Mouse (Mus musculus): ENCODE results near the gene Ncl. TPM values are rescaled to one million over a fixed set of nuclear protein-coding genes. Genes with fewer than 3 reads are reported as not detected.
"Not testable (repeated sequence)": the region's sequence is repeated elsewhere in the genome, so short reads cannot be mapped to it uniquely, and the experiment has no call there.

The Ncl gene
- polyA plus RNA-seq, 1 experiment, result 498 TPM

DNA sequence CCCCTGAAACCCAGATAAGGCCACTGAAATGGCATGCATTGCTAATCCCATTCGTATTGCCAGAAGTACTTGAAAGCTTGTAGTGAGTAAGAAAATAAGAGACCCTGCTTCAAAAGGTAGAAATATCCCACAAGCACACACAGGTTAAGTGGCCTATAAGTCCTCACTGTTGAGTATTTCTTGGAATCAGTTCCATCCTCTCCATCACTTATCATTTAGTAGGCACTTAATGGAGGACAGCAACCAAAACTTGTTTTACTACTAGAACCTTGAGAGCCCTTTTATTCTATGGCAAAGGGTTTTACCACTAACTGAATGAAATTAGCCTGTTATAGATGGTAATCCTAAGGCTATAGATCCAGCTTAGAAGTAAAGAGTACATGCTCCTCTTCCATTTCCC, 11.1 kb downstream of the Ncl start:
- Histone ChIP-seq H3K27ac (ENCODE audit: insufficient read depth, low read length) (no peak overlapping the region), H3K4me3 (ENCODE audit: insufficient read depth, low read length) (no peak overlapping the region), H3K4me1 (ENCODE audit: control insufficient read depth, insufficient read depth, low read length) (no peaks in the 10 kb centered on the region)
- no peak for TF ChIP-seq POLR2A (IDR thresholded peaks at IDR 0.05; ENCODE audit: low read depth, low read length)

DNA sequence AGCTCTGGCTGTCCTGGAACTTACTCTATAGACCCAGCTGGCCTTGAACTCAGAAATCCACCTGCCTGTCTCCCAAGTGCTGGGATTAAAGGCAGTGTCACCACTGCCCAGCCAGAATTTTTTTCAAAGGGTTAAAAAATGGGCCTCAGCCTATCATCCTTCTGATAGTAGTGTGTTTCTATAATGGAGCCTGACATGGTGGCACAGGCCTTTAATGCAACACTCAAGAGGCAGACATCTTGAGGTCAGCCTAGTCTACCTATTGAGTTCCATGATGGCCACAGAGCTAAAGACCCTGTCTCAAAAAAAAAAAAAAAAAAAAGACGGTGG, 11.5 kb downstream of the Ncl start:
- no peak overlapping the region for H3K4me3 ChIP-seq (ENCODE audit: insufficient read depth, low read length)
- H3K27ac ChIP-seq (ENCODE audit: insufficient read depth, low read length), result no peak overlapping the region
- no peaks in the 10 kb centered on the region for H3K4me1 ChIP-seq (ENCODE audit: control insufficient read depth, insufficient read depth, low read length)
- TF ChIP-seq POLR2A (IDR thresholded peaks at IDR 0.05; ENCODE audit: low read depth, low read length) (no peak), CTCF (IDR thresholded peaks at IDR 0.05; ENCODE audit: borderline replicate concordance, insufficient read depth, low read length) (no peak)

DNA sequence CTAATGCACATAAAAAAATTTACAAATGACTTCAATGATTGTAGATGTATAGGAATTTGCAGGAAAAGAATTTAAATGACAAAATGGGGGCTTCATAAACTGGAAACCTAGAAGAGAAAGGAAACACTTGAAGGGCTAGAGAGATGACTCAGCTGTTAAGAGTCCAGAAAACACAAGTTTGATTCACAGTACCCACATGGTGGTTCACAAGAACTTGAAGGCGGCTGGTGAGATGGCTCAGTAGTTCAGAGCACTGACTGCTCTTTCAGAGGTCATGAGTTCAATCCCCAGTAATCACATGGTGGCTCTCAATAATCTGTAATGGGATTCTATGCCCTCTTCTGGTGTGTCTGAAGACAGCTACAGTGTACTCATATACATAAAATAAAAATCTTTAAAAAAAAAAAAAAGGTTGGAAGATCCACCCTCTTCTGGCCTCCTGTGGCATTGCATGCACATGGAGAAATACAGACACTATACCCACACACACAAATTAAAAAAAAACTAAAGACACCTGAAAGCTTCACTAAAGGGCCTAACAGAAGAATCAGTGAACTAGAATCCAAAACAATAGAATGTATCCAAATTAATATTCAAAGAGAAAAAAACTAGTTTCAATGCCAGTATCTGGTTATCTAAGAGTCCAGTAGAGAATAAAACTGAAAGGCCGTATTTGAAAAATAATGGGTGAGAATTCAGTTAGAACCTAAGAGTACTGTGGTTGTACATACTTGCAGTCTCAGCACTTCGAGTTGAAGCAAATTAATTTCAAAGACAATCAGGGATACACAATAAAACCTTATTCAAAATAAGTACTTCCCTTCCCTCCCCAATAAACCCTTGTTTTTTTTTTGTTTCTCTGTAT, 12.1 kb downstream of the Ncl start:
- Histone ChIP-seq H3K4me3 (ENCODE audit: insufficient read depth, low read length) (no peak overlapping the region), H3K27ac (ENCODE audit: insufficient read depth, low read length) (no peak overlapping the region), H3K4me1 (ENCODE audit: control insufficient read depth, insufficient read depth, low read length) (no peaks in the 10 kb centered on the region)
- TF ChIP-seq CTCF (IDR thresholded peaks at IDR 0.05; ENCODE audit: borderline replicate concordance, insufficient read depth, low read length), result no peak
- TF ChIP-seq POLR2A (IDR thresholded peaks at IDR 0.05; ENCODE audit: low read depth, low read length), result no peak

DNA sequence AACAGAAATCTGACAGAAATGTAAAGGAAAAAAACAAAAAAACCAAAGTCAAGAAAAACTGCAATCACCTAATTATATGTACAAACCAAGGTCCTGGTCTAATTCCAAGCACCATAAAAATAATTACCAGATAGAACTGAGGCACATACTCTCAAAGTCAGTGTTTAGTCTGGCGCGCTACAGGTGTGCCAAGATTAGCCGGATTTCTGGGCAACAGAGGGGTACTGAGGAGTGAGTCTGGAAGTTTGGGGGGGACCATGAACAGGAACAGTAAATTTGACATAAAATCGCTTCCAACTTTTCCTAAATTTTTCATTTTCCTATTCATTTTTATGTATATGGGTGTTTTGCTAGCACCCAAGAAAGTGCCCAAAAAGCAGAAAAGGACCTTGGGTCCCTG, 13.2 kb downstream of the Ncl start:
- no peak overlapping the region for H3K27ac ChIP-seq (ENCODE audit: insufficient read depth, low read length)
- TF ChIP-seq POLR2A (IDR thresholded peaks at IDR 0.05; ENCODE audit: low read depth, low read length) (no peak), CTCF (IDR thresholded peaks at IDR 0.05; ENCODE audit: borderline replicate concordance, insufficient read depth, low read length) (no peak)
- H3K4me3 ChIP-seq (ENCODE audit: insufficient read depth, low read length), result no peak overlapping the region
- no peaks in the 10 kb centered on the region for H3K4me1 ChIP-seq (ENCODE audit: control insufficient read depth, insufficient read depth, low read length)

DNA sequence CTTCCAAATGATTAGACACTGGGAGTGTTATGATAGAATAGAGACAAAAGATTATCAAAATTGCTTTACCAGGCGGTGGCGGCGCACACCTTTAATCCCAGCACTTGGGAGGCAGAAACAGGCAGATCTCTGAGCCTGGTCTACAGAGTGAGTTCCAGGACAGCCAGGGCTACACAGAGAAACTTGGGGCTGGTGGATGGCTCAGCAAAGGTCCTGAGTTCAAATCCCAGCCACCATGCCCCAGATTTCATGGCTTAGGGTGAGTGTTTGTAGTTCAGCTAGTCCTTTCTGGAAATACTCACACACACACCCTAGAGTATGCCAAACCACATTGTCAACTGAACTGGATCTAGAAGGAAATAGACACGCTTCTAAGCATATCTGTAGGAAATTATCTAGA, 14.1 kb downstream of the Ncl start:
- no peak overlapping the region for H3K4me3 ChIP-seq (ENCODE audit: insufficient read depth, low read length)
- TF ChIP-seq CTCF (IDR thresholded peaks at IDR 0.05; ENCODE audit: borderline replicate concordance, insufficient read depth, low read length), result no peak
- TF ChIP-seq POLR2A (IDR thresholded peaks at IDR 0.05; ENCODE audit: low read depth, low read length), result no peak
- no peaks in the 10 kb centered on the region for H3K4me1 ChIP-seq (ENCODE audit: control insufficient read depth, insufficient read depth, low read length)
- no peak overlapping the region for H3K27ac ChIP-seq (ENCODE audit: insufficient read depth, low read length)

DNA sequence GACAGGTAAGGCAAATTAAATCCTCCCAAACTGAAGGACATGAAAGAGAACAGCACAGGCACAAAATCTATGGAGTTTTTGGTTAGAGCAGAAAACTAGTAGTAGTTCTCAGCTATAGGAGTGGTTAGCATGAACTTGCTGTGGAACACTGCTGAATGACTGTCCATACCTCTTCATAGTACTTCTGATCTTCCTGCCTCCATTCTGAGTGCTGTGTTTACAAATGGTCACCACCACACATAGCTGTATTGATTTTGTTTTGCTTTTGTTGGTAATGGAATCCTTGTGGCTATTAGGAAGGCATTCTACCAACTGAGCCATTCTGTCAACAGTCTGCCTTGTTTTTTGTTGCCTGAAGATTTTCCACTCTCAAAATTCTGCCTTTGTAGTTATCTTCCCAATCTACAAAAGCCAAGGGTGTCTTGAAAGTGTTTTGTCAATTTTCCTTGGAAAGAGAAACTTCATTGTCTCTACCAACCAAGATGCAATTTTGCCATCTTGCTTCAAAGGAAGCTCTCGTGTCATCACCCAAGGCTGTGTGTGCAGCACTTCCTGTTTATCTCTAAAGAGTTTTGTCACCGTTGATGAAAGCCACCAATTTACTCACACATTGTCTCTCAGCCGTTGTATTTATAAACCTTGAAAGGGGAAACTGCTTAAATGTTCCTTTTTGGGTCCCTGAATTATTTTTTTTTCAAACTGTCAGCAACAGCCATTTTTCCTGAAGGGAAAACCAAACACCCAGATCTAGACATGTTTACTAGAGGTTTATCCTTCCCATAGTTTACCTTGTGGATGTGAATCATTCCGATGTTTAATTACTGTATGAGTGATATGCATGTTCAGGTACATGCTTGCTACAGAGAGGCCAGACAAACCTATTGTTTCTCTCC, 15.0 kb downstream of the Ncl start:
- H3K4me3 ChIP-seq (ENCODE audit: insufficient read depth, low read length), result no peak overlapping the region
- H3K4me1 ChIP-seq (ENCODE audit: control insufficient read depth, insufficient read depth, low read length), result no peaks in the 10 kb centered on the region
- TF ChIP-seq CTCF (IDR thresholded peaks at IDR 0.05; ENCODE audit: borderline replicate concordance, insufficient read depth, low read length) (no peak), POLR2A (IDR thresholded peaks at IDR 0.05; ENCODE audit: low read depth, low read length) (peak; percentile 21; the same call in 1 of the 2 replicates)
- no peak overlapping the region for H3K27ac ChIP-seq (ENCODE audit: insufficient read depth, low read length)

DNA sequence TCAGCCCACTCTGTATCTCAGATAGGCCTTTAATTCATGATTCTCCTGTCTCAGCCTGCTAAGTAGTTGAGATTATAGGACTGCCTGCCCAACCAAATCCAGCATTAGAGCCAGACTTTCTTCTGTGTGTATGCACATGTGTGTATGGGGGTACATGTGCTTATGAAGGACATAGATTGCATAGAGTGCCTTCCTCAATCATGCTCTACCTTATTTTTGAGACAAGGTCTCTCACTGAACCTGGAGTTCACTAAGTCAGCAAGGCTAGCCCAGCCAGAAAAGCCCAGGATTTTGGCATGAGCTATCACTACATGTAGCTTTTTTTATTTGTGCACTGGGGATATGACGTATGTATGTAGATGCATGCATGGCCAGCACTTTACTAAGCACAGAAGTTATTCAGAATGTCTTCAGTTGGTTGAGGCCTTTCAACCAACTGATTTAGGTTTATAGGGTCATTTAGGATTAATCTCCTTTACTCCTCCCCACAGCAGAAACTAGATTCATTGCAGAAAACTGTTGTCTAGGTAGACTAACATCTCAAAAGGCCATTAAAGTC, 16.0 kb downstream of the Ncl start:
- no peak for TF ChIP-seq POLR2A (IDR thresholded peaks at IDR 0.05; ENCODE audit: low read depth, low read length)
- no peak for TF ChIP-seq CTCF (IDR thresholded peaks at IDR 0.05; ENCODE audit: borderline replicate concordance, insufficient read depth, low read length)
- no peak overlapping the region for H3K4me3 ChIP-seq (ENCODE audit: insufficient read depth, low read length)
- no peaks in the 10 kb centered on the region for H3K4me1 ChIP-seq (ENCODE audit: control insufficient read depth, insufficient read depth, low read length)
- H3K27ac ChIP-seq (ENCODE audit: insufficient read depth, low read length), result no peak overlapping the region

DNA sequence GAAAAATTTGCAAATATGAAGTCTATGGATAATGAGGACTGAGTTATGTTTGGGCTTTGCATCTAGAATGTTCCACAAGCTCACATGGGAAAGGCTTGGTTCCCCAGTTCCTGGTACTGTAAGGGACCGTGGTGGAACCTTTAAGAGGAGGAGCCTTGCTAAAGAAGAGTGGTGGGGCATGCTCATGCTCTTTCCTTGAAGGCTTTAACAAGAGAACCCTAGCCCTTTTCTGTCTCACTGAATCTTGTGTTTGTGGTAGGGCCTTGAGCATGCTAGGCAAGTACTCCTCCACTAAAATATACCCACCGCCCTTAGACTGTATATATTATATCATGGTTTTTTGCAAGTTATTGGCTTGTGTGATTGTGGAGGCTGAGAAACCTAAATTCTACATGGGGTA, 16.8 kb downstream of the Ncl start:
- Histone ChIP-seq H3K4me1 (ENCODE audit: control insufficient read depth, insufficient read depth, low read length) (no peaks in the 10 kb centered on the region), H3K27ac (ENCODE audit: insufficient read depth, low read length) (no peak overlapping the region), H3K4me3 (ENCODE audit: insufficient read depth, low read length) (no peak overlapping the region)
- TF ChIP-seq CTCF (IDR thresholded peaks at IDR 0.05; ENCODE audit: borderline replicate concordance, insufficient read depth, low read length) (no peak), POLR2A (IDR thresholded peaks at IDR 0.05; ENCODE audit: low read depth, low read length) (no peak)

DNA sequence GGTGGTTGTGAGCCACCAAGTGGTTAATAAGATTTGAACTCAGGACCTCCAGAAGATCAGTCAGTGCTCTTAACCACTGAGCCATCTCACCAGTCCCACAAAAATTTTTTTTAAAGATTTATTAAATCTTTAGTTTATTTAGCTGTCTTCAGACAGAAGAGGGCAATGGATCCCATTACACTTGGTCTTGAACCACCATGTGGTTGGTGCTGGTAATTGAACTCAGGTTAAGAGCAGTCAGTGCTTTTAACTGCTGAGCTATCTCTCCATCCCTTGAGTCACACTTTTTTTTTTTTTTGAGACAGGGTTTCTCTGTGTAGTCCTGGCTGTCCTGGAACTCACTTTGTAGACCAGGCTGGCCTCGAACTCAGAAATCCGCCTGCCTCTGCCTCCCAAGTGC, 18.1 kb downstream of the Ncl start:
- H3K4me1 ChIP-seq (ENCODE audit: control insufficient read depth, insufficient read depth, low read length); H3K27ac ChIP-seq (ENCODE audit: insufficient read depth, low read length); H3K4me3 ChIP-seq (ENCODE audit: insufficient read depth, low read length): not testable (repeated sequence)
